Mouse (Mus musculus): ENCODE results near the gene Padi4. TPM values are rescaled to one million over a fixed set of nuclear protein-coding genes. Genes with fewer than 3 reads are reported as not detected.

Gene Padi4
- total and polyA plus RNA-seq, 3 experiments, result not detected

DNA sequence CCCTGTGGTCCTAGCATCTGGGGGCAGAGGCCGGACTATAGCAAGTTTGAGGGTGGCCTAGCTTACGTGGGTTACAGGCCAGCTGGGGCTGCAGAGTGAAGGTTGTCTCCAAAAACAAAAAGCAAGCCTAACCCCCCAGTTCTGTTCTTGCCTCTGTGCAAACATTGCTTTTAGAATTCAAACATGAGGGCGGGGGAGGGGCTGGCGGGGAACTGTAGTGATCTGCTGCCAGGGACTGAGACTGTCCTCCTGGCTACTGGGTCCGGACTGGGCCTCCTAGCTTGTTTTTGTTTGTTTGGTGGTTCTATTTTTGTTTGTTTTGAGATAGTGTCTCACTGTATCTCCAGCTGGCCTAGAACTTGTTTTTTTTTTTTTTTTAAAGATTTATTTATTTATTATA lies 59.5 kb downstream of the Padi4 start:
- peaks cover 10% of the 10 kb centered on the region for H3K79me2 ChIP-seq (replicated peaks; ENCODE audit: control insufficient read depth, extremely low read depth, insufficient read depth, poor library complexity, severe bottlenecking)
- no peaks in the 10 kb centered on the region for H3K27me3 ChIP-seq (replicated peaks)
- no peak overlapping the region for H3K4me3 ChIP-seq (replicated peaks in 1 of 3; ENCODE audit: low read depth in 2 of 3, low read length in 2 of 3, poor library complexity in 1 of 3)
- H3K36me3 ChIP-seq (replicated peaks in 1 of 2; ENCODE audit: control insufficient read depth in 1 of 2, insufficient read depth in 1 of 2, low read length in 1 of 2), result peaks cover 94 to 97% of the 10 kb centered on the region in 2 experiments
- dilution Hi-C loops (cut with MboI; ENCODE audit: extremely low pct_ligation_motif_present, extremely low pct_unique_long_range_greater_than_20kb, low sequenced_read_pairs), result no loop called here
- no peak for DNase-seq (ENCODE audit: extremely low read depth)
- H3K4me1 ChIP-seq (ENCODE audit: control insufficient read depth in 1 of 2, insufficient read depth in 2 of 2), result peaks cover 2 to 47% of the 10 kb centered on the region in 2 experiments; a peak in 2 of 4 replicates
- TF ChIP-seq CHD2 (IDR thresholded peaks at IDR 0.05; ENCODE audit: low read length) (no peak), NRF1 (IDR thresholded peaks at IDR 0.05; ENCODE audit: low read depth, low read length) (no peak), TBP (conservative IDR thresholded peaks at IDR 0.05; ENCODE audit: low read depth, low read length) (no peak), ZMIZ1 (IDR thresholded peaks at IDR 0.05; ENCODE audit: low read depth, low read length) (no peak), USF2 (conservative IDR thresholded peaks at IDR 0.05; ENCODE audit: low read depth, low read length) (no peak), MXI1 (IDR thresholded peaks at IDR 0.05; ENCODE audit: low read depth, low read length) (no peak), CTCF (conservative IDR thresholded peaks at IDR 0.05 in 1 of 2, IDR thresholded peaks at IDR 0.05 in 1 of 2; ENCODE audit: low read depth in 2 of 2, low read length in 2 of 2) (no peak), SMC3 (IDR thresholded peaks at IDR 0.05; ENCODE audit: low read depth, low read length) (no peak), PAX5 (IDR thresholded peaks at IDR 0.05; ENCODE audit: low read length) (no peak)
- H3K9ac ChIP-seq (ENCODE audit: insufficient read depth, low read depth), result no peak overlapping the region
- no peak overlapping the region for H3K27ac ChIP-seq (ENCODE audit: insufficient read depth, low read depth)
- H3K9me3 ChIP-seq (replicated peaks; ENCODE audit: low read length), result no peaks in the 10 kb centered on the region
- in situ Hi-C loops (cut with MboI; ENCODE audit: low pct_ligation_motif_present, low pct_unique_long_range_greater_than_20kb, low sequenced_read_pairs), result loop anchor here (5.0 kb wide), 1 partner anchor 37 kb away; no protein-coding TSS in a partner anchor
- no peak overlapping the region for H3K4me2 ChIP-seq (ENCODE audit: insufficient read depth, low read depth, poor library complexity, severe bottlenecking)

DNA sequence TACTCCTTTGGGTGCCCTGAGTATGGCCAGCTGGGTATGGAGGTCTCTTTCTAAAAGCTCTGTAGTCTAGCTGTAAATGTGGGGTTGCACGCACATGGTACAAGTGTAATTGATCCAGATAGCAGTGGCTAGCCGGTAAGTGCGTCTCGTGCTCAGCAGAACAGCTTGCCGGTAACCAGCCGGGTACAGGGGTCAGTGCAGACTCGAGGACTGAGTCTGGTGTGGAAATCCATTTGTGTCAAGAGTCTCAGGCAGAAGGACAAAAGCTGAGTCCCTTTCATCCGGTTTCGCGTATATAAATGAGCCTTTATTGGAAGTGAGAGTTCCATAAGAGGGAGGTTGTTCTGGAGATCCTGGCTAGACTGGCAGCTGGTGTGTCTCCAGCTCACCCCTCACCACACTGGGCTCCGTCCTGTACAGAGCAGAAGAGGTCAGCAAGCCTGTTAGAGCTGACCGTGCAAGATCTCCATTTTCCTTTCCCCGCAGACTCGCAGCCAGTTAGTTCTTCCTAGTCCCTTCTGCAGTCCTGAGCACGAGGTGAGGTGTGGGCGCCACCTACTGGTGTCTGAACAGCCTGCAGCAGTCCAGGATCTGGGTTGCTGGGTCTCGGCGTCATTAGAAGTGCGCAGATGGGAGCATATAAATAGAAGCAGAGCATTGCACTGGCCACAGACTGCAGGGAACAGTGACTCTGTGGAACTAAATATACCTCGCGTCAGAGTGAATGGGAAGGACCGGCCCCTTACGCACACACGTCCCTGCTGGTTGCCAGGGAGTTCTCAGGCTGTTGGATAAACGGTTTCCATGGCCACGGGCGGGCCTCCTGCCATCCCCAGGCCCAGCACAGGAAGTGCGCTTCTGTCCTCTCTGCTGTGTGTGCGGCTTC lies 60.3 kb downstream of the Padi4 start:
- dilution Hi-C loops (cut with MboI; ENCODE audit: extremely low pct_ligation_motif_present, extremely low pct_unique_long_range_greater_than_20kb, low sequenced_read_pairs) (no loop called here), in situ Hi-C loops (cut with MboI; ENCODE audit: low pct_ligation_motif_present, low pct_unique_long_range_greater_than_20kb, low sequenced_read_pairs) (loop anchor here (5.0 kb wide), 1 partner anchor 36 kb away; no protein-coding TSS in a partner anchor)
- H3K9ac ChIP-seq (ENCODE audit: insufficient read depth, low read depth), result no peak overlapping the region
- no peak overlapping the region for H3K27ac ChIP-seq (ENCODE audit: insufficient read depth, low read depth)
- no peak overlapping the region for H3K4me2 ChIP-seq (ENCODE audit: insufficient read depth, low read depth, poor library complexity, severe bottlenecking)
- H3K79me2 ChIP-seq (replicated peaks; ENCODE audit: control insufficient read depth, extremely low read depth, insufficient read depth, poor library complexity, severe bottlenecking), result peaks cover 18% of the 10 kb centered on the region
- H3K4me3 ChIP-seq (replicated peaks in 1 of 3; ENCODE audit: low read depth in 2 of 3, low read length in 2 of 3, poor library complexity in 1 of 3), result no peak overlapping the region
- peaks cover 95 to 98% of the 10 kb centered on the region in 2 experiments for H3K36me3 ChIP-seq (replicated peaks in 1 of 2; ENCODE audit: control insufficient read depth in 1 of 2, insufficient read depth in 1 of 2, low read length in 1 of 2)
- no peaks in the 10 kb centered on the region for H3K27me3 ChIP-seq (replicated peaks)
- no peaks in the 10 kb centered on the region for H3K9me3 ChIP-seq (replicated peaks; ENCODE audit: low read length)
- peak; percentile 87 for DNase-seq (ENCODE audit: extremely low read depth)
- peaks cover 2 to 56% of the 10 kb centered on the region in 2 experiments; a peak in 2 of 4 replicates for H3K4me1 ChIP-seq (ENCODE audit: control insufficient read depth in 1 of 2, insufficient read depth in 2 of 2)
- no peak for TF ChIP-seq TBP (conservative IDR thresholded peaks at IDR 0.05; ENCODE audit: low read depth, low read length)
- TF ChIP-seq CTCF (conservative IDR thresholded peaks at IDR 0.05 in 1 of 2, IDR thresholded peaks at IDR 0.05 in 1 of 2; ENCODE audit: low read depth in 2 of 2, low read length in 2 of 2), result peak; percentile 73 to 92
- TF ChIP-seq USF2 (conservative IDR thresholded peaks at IDR 0.05; ENCODE audit: low read depth, low read length), result no peak
- TF ChIP-seq ELF1 (IDR thresholded peaks at IDR 0.05; ENCODE audit: low read depth, low read length), result peak; percentile 51; the same call in 1 of the 2 replicates
- no peak for TF ChIP-seq PAX5 (IDR thresholded peaks at IDR 0.05; ENCODE audit: low read length)
- no peak for TF ChIP-seq KAT2A (IDR thresholded peaks at IDR 0.05; ENCODE audit: insufficient replicate concordance, low read length)
- no peak for TF ChIP-seq RCOR1 (conservative IDR thresholded peaks at IDR 0.05; ENCODE audit: low read depth, low read length)
- TF ChIP-seq ZMIZ1 (IDR thresholded peaks at IDR 0.05; ENCODE audit: low read depth, low read length), result no peak
- TF ChIP-seq SIN3A (IDR thresholded peaks at IDR 0.05; ENCODE audit: low read length), result no peak
- TF ChIP-seq JUN (IDR thresholded peaks at IDR 0.05; ENCODE audit: insufficient read depth, low read depth, low read length), result no peak
- no peak for TF ChIP-seq ZKSCAN1 (IDR thresholded peaks at IDR 0.05; ENCODE audit: borderline replicate concordance, low read depth, low read length)
- TF ChIP-seq CHD1 (IDR thresholded peaks at IDR 0.05; ENCODE audit: low read depth, low read length), result no peak
- no peak for TF ChIP-seq MAZ (IDR thresholded peaks at IDR 0.05; ENCODE audit: low read depth, low read length)
- TF ChIP-seq E2F4 (IDR thresholded peaks at IDR 0.05; ENCODE audit: insufficient replicate concordance, low read depth, low read length), result no peak
- no peak for TF ChIP-seq USF1 (IDR thresholded peaks at IDR 0.05; ENCODE audit: low read depth, low read length)
- TF ChIP-seq ZC3H11A (IDR thresholded peaks at IDR 0.05; ENCODE audit: low read depth, low read length), result peak; percentile 61
- TF ChIP-seq POLR2A (IDR thresholded peaks at IDR 0.05; ENCODE audit: low read depth, low read length), result no peak
- TF ChIP-seq NELFE (IDR thresholded peaks at IDR 0.05; ENCODE audit: low read depth, low read length), result no peak
- TF ChIP-seq MYC (IDR thresholded peaks at IDR 0.05; ENCODE audit: low read depth, low read length), result peak; percentile 88
- no peak for TF ChIP-seq ETS1 (conservative IDR thresholded peaks at IDR 0.05; ENCODE audit: low read depth, low read length)
- peak; percentile 67 for TF ChIP-seq MAX (IDR thresholded peaks at IDR 0.05; ENCODE audit: low read length)
- TF ChIP-seq BHLHE40 (IDR thresholded peaks at IDR 0.05; ENCODE audit: low read depth, low read length), result no peak
- no peak for TF ChIP-seq CHD2 (IDR thresholded peaks at IDR 0.05; ENCODE audit: low read length)
- TF ChIP-seq JUND (conservative IDR thresholded peaks at IDR 0.05; ENCODE audit: low read depth, low read length), result no peak
- TF ChIP-seq MEF2A (IDR thresholded peaks at IDR 0.05; ENCODE audit: borderline replicate concordance, low read depth, low read length), result 0 out of 2 replicates have a peak, but pooled peaks have one; percentile 30
- TF ChIP-seq RAD21 (IDR thresholded peaks at IDR 0.05; ENCODE audit: low read depth, low read length), result peak; percentile 87
- TF ChIP-seq GABPA (IDR thresholded peaks at IDR 0.05; ENCODE audit: insufficient replicate concordance, low read depth, low read length), result no peak

All from CH12.LX (cell line).